Mouse (Mus musculus) heart, embryonic 15.5 days (tissue): ENCODE results near the gene Nanos2. TPM values are rescaled to one million over a fixed set of nuclear protein-coding genes. Genes with fewer than 3 reads are reported as not detected.
A peak's percentile ranks its signal among the peaks of the same experiment; 100 is the strongest.

ENCODE experiments used
- ATAC-seq: fragments of 200-750 bp; cut with Nextera tagmentation; replicated peaks from 2 replicates; pipeline ENCODE4 v1.8.0; 2017; ENCODE audit warnings: low read depth, moderate TSS enrichment; ENCODE audit not compliant: insufficient number of reproducible peaks, insufficient read depth, low FRiP score
- H3K27ac ChIP-seq: fragments of 300-500 bp; sonication (generic); 2 replicates; pipeline ENCODE4 v1.5.1; 2015; ENCODE audit warnings: mild to moderate bottlenecking, inconsistent platforms
- H3K27me3 ChIP-seq: fragments of 300-500 bp; sonication (generic); 2 replicates; pipeline ENCODE4 v1.6.1; 2015; ENCODE audit warnings: inconsistent platforms
- H3K36me3 ChIP-seq: fragments of 300-500 bp; sonication (generic); 2 replicates; pipeline ENCODE4 v1.6.1; 2015; ENCODE audit warnings: mild to moderate bottlenecking, inconsistent platforms
- H3K4me1 ChIP-seq: fragments of 300-500 bp; sonication (generic); replicated peaks from 2 replicates; pipeline ENCODE4 v1.6.1; 2015; ENCODE audit warnings: inconsistent platforms
- H3K4me2 ChIP-seq: fragments of 300-500 bp; sonication (generic); 2 replicates; pipeline ENCODE4 v1.6.1; 2015; ENCODE audit warnings: inconsistent platforms, mild to moderate bottlenecking, moderate library complexity
- H3K4me3 ChIP-seq: fragments of 300-500 bp; sonication (generic); 2 replicates; pipeline ENCODE4 v1.5.1; 2015; ENCODE audit warnings: mild to moderate bottlenecking, inconsistent platforms
- H3K9ac ChIP-seq: fragments of 300-500 bp; sonication (generic); 2 replicates; pipeline ENCODE4 v1.6.1; 2015; ENCODE audit warnings: mild to moderate bottlenecking, inconsistent platforms
- H3K9me3 ChIP-seq: fragments of 300-500 bp; sonication (generic); replicated peaks from 2 replicates; pipeline ENCODE4 v1.6.1; 2016; ENCODE audit warnings: inconsistent platforms
- WGBS: fragments of 180-500 bp; shearing (Covaris S2); methylation state at CpG from one replicate; pipeline ENCODE4 v1.1.7; 2015; ENCODE audit warnings: mixed read lengths; 5-methylcytosine and 5-hydroxymethylcytosine counted together
- polyA plus RNA-seq: library from polyadenylated mRNA; unstranded; fragments of >200 nt; fragmentation: Nextera tagmentation; extraction: Ambion mirVana; gene quantifications from 2 replicates; pipeline ENCODE4 v1.2.1, GENCODE M21; 2015

The Nanos2 gene
- polyA plus RNA-seq, 1 experiment from 2014 or later = not detected

DNA sequence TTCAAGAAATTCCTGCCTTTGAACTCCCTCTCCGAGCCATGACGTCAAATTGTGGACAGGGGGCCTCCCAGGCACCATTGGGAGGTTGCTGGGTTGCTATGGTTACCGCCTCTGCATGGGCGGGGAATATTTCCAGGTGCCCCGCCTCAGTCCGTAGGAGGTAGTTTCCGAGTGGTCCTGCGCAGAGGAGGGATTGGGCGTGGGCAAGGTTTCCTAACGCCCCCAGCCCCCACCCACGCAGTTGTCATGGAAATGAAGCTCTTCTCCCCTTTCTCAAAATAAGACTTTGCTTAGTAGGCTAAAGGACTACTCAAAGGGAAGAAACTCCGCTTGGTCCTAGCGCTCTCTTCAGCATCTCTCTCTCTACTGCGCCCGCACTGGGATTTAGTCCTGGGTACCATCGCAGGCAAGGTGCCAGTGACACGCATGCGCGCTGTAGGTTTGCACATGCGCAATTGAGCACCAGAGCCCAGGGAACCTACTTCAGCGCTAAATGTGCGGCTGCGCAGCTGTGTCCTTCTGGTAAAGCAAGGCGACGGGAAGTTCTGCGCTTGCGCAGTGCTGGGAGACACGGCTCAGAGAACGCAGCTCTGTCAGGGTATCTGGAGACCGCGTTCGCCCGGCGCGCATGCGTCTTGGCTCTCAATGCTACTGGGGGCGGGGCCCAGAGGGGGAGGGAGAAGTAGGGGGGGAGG lies 3.5 kb downstream of the Nanos2 start, which contains the start of gene Mypop:
Gene Mypop, plus strand, starts transcription at position 645 of the 695 bp plus-strand sequence.
- peak within 1 kb of the TSS; percentile 56 for H3K4me3 ChIP-seq
- WGBS = 0% methylated on average over 37 of the region's 37 CpGs
- peaks cover 40% of the 10 kb centered on the region for H3K27me3 ChIP-seq
- peak within 1 kb of the TSS; percentile 73 for H3K27ac ChIP-seq
- ATAC-seq = peak; percentile 94
- no peaks in the 10 kb centered on the region for H3K36me3 ChIP-seq
- no peaks in the 10 kb centered on the region for H3K9me3 ChIP-seq
- H3K9ac ChIP-seq = peak within 1 kb of the TSS; percentile 59
- H3K4me2 ChIP-seq = peak within 1 kb of the TSS; percentile 88
- peaks cover 24% of the 10 kb centered on the region for H3K4me1 ChIP-seq

DNA sequence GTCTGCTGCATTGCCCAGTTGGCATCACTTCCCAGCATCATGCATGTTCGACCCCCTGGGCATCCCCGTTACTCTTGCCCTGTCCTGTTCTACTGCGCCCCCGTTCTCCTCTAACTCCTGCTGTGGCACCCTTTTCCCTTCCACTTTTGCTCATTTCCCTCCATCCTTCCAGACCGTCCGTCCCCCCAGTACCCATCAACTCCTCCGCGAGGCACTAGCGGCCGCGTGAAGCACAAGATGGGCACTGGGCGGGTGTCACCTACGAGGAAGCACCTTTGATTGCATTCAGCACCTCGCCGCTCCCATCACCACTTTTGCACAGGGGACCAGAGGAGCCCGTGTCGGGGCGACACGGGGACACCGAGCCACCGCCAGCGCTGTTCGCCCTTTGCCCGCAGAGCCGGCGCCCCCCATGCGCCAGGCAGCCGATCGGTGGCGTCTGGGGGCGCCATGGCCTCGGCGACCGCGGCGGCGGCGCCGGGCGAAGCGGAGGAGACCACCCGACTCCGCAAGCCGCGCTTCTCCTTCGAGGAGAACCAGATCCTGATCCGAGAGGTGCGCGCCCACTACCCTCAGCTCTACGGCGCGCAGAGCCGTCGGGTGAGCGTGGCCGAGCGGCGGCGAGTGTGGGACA lies 4.6 kb downstream of the Nanos2 start:
- Histone ChIP-seq H3K27me3 (peaks cover 40% of the 10 kb centered on the region), H3K27ac (no peak overlapping the region), H3K36me3 (no peaks in the 10 kb centered on the region), H3K9ac (peak overlapping the region; percentile 59), H3K4me3 (peak overlapping the region; percentile 56), H3K9me3 (no peaks in the 10 kb centered on the region), H3K4me2 (peak overlapping the region; percentile 88), H3K4me1 (peaks cover 24% of the 10 kb centered on the region)
- no peak for ATAC-seq
- WGBS = under 1% methylated on average over 59 of the region's 59 CpGs

GRCm38 (mm10) chr7:18992294-18992675 lies 5.1 kb downstream of the Nanos2 start:
- Histone ChIP-seq H3K36me3 (no peaks in the 10 kb centered on the region), H3K9me3 (no peaks in the 10 kb centered on the region), H3K27ac (no peak overlapping the region), H3K4me2 (peak overlapping the region; percentile 88), H3K4me3 (peak overlapping the region; percentile 56), H3K4me1 (peaks cover 24% of the 10 kb centered on the region), H3K27me3 (peaks cover 40% of the 10 kb centered on the region), H3K9ac (peak overlapping the region; percentile 59)
- ATAC-seq = no peak
- 3% methylated on average over 31 of the region's 31 CpGs for WGBS

DNA sequence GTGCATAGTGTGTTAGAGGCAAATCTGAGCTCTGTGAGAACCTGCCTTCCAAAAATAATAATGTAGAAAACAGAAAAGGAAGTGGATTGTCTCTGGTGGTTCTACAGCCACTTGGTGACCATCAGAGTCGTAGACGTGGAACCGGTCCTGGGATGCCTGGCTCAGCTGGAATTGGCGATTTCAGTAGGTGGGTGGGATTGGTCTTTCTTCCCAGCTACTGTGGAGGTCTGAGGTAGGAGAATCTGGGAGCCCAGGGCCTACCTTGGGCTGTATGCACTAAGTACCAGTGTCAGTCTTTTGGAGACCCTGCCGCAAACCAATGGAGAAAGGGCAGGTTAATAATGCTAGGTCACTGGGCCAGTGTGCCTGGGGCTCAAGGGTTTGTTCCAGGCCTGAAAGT lies 5.8 kb downstream of the Nanos2 start:
- peak overlapping the region; percentile 88; the same call in 1 of the 2 replicates for H3K4me2 ChIP-seq
- peaks cover 24% of the 10 kb centered on the region for H3K4me1 ChIP-seq
- H3K36me3 ChIP-seq = no peaks in the 10 kb centered on the region
- no peak overlapping the region for H3K4me3 ChIP-seq
- H3K27ac ChIP-seq = no peak overlapping the region
- no peak overlapping the region for H3K9ac ChIP-seq
- no peak for ATAC-seq
- WGBS = 87% methylated on average over 5 of the region's 5 CpGs
- no peaks in the 10 kb centered on the region for H3K9me3 ChIP-seq
- H3K27me3 ChIP-seq = peaks cover 36% of the 10 kb centered on the region

DNA sequence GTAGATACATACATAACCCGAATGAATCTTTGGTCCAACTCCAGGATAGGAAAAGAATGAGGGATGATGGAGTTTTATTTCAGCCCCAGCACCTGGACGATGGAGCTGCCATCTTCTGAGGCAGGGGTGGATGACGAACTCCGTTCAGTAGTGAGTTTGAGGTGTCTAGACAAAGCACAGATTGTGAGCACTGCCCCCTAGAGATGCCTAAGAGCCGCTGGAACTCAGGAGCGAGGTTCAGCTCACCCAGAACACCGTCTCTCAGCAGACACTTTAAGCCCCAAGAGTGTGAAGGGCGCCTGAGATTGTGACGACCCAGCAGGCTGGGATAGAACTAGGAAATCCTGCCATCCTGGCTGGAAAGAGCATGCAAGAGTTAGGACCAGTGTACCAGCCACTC lies 11.6 kb downstream of the Nanos2 start:
- no peak overlapping the region for H3K4me3 ChIP-seq
- no peak overlapping the region for H3K4me2 ChIP-seq
- H3K27me3 ChIP-seq = peaks cover 1% of the 10 kb centered on the region; the same call in 1 of the 2 replicates
- H3K27ac ChIP-seq = no peak overlapping the region
- WGBS = 42% methylated on average over 9 of the region's 9 CpGs
- no peaks in the 10 kb centered on the region for H3K36me3 ChIP-seq
- H3K9me3 ChIP-seq = no peaks in the 10 kb centered on the region
- no peak overlapping the region for H3K9ac ChIP-seq
- no peak for ATAC-seq
- peaks cover 27% of the 10 kb centered on the region for H3K4me1 ChIP-seq

DNA sequence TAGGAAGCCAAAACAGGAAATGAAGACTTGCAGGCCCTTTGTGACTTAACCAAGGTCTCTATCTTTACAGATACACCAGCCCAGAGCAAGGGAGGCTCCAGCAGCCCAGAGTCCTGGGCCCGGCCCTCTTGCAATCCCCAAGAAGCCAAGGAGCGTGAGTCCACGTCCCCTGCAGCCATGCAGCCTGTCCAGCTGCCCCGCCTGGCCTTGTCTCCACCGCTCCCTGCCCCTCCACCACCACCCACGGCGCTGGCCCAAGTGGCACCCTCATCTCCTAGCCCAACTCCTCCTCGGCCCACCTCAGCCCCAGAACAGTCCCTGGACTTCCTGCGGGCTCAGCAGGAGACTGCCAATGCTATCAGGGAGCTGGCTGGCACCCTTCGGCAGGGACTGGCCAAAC lies 13.2 kb downstream of the Nanos2 start:
- no peak for ATAC-seq
- H3K9ac ChIP-seq = peak overlapping the region; percentile 60
- 29% methylated on average over 10 of the region's 10 CpGs for WGBS
- H3K27me3 ChIP-seq = no peaks in the 10 kb centered on the region
- H3K4me1 ChIP-seq = peaks cover 38% of the 10 kb centered on the region
- peak overlapping the region; percentile 77 for H3K27ac ChIP-seq
- H3K4me2 ChIP-seq = peak overlapping the region; percentile 93
- peak overlapping the region; percentile 53 for H3K4me3 ChIP-seq
- H3K9me3 ChIP-seq = no peaks in the 10 kb centered on the region
- peaks cover 4% of the 10 kb centered on the region; the same call in 1 of the 2 replicates for H3K36me3 ChIP-seq

DNA sequence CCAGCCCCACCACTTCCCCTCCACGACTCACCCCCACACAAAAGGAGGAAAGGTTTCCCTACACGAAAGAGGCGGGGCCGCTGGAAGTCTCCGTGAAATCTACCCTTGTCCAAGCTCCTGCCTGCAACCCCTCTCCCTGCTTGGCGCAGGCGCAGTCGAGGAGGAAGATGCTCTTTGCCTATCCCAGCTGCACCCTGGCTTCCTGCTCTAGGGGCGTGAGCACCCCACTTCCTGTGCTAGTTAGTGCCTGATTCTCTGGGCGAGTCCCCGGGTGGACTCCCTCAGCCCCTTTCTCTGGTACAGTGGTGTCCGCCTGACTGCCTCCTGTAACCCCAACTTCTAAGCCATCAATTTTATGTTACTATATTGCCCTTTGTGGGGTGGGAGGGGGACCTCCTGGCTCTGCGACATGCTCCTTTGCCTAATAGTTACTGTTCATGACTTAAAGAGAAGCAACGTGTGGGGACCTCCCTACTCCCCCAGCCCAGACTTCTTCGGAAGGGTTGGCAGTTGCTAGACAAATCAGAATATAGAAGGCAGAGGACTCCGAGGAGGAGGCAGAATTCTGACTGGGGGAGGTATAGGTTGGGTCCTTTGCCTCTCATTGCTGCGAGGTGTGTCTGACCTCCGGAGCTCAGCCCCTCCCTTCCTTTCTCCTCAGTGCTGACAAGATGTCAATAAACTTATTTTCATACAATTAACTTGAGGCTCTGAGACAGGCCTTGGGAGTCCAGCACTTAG lies 14.0 kb downstream of the Nanos2 start:
- Histone ChIP-seq H3K9me3 (no peaks in the 10 kb centered on the region), H3K36me3 (peaks cover 12% of the 10 kb centered on the region), H3K4me1 (peaks cover 46% of the 10 kb centered on the region), H3K4me2 (peak overlapping the region; percentile 93), H3K27ac (peak overlapping the region; percentile 77), H3K9ac (peak overlapping the region; percentile 60), H3K4me3 (peak overlapping the region; percentile 53), H3K27me3 (no peaks in the 10 kb centered on the region)
- ATAC-seq = no peak
- WGBS = 17% methylated on average over 18 of the region's 18 CpGs

DNA sequence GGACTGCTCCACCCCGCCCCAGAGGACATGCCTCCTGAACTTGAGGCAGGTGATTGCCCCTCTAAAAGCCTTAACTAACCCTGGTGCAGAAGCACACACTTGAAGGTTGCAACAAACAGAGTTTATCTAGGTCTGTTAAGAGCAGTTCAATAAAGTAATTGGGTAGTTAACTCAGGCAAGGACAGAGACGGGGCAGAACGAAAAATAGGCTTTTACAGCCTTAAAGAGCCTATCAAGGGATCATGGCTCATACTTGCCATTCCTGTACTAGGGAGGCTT lies 14.5 kb downstream of the Nanos2 start:
- 71% methylated on average over 3 of the region's 3 CpGs for WGBS
- Histone ChIP-seq H3K4me2 (peak overlapping the region; percentile 93; the same call in 1 of the 2 replicates), H3K27me3 (no peaks in the 10 kb centered on the region), H3K27ac (peak overlapping the region; percentile 77; the same call in 1 of the 2 replicates), H3K36me3 (peaks cover 13% of the 10 kb centered on the region), H3K4me3 (no peak overlapping the region), H3K9me3 (no peaks in the 10 kb centered on the region), H3K4me1 (peaks cover 51% of the 10 kb centered on the region), H3K9ac (no peak overlapping the region)
- ATAC-seq = no peak

- no peak overlapping the region; the same call in 1 of the 2 replicates for H3K9ac ChIP-seq
- no peaks in the 10 kb centered on the region for H3K27me3 ChIP-seq
- 34% methylated on average over 4 of the region's 4 CpGs for WGBS
- peak overlapping the region; percentile 48 for H3K4me3 ChIP-seq
- peak overlapping the region; percentile 77 for H3K27ac ChIP-seq
- no peak for ATAC-seq
- H3K4me2 ChIP-seq = peak overlapping the region; percentile 93
- no peaks in the 10 kb centered on the region for H3K9me3 ChIP-seq
- H3K4me1 ChIP-seq = peaks cover 55% of the 10 kb centered on the region
- H3K36me3 ChIP-seq = peaks cover 17% of the 10 kb centered on the region
Observed at GRCm38 (mm10) chr7:19002115-19002514, 14.9 kb downstream of the Nanos2 start.

DNA sequence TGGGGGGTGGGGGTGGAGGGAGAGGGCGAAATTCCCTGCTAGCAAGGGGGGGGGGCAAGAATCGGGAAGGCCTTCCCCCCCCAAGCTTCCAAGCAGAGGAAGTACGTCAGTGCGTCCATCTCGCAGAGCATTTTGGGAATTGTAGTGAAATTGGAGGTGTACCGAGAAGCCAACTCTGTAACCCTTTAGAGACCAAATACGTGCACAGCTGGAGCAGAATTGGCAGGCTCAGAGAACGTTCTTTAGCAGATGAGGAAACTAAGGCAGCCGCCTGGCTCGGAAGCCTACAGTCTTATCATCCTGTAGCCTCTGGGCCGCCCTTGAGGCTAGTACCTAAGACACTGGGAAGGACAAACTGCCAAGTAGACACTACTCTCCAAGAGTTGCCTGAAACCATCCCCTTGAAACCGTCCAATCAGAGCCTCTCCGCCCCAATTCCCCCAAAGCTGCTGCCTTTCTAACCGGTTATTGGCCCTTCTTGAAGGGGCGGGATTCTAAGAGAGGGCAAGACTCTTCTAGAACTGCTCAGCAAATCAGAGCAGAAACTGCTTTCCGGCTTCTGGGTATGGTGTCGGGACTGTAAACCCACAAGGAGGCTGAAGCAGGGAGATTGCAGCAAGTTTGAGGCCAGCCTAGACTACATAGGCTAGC lies 15.8 kb downstream of the Nanos2 start:
- H3K27ac ChIP-seq = peak overlapping the region; percentile 77
- peak overlapping the region; percentile 48 for H3K4me3 ChIP-seq
- ATAC-seq = peak; percentile 41; the same call in 1 of the 2 replicates
- H3K9me3 ChIP-seq = no peaks in the 10 kb centered on the region
- H3K4me1 ChIP-seq = peaks cover 60% of the 10 kb centered on the region
- 2% methylated on average over 17 of the region's 17 CpGs for WGBS
- H3K9ac ChIP-seq = peak overlapping the region; percentile 70
- peaks cover 22% of the 10 kb centered on the region for H3K36me3 ChIP-seq
- H3K4me2 ChIP-seq = peak overlapping the region; percentile 93
- H3K27me3 ChIP-seq = no peaks in the 10 kb centered on the region
